Comparison of ENCODE assay signal across 1 mouse cellular context in the genomic region with DNA sequence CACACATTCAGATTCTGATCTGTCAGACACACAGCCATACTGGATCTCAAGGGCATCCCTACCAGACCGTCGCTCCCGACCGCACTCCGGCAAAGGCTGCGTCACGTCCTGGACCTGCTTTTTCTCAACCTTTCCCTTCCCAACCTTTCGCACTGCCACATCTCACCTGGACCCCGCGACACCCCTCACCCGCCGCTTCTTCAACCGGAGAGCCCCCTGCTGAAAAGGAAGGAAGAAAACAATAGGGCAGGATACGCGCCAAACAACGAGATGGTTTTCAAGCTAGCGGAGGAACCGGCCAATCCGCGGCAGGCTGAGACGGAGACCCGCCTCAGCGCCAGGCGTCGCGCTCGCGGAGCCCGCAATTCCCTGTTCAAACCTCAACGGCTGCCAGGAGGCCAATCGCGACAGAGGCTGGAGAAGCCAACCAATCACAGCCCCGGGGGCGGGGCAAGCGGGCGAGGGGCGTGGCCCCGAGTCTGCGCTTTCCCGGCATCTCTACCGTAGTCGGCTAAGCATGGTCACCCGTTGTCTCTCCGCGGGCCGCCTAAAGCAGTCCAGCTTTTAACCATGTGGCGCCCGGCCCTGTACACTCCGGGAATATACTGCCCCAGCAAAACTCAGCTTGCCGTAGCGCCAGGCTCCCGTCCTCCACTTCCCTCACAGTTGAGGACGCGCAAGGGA.
TF ChIP-seq lines count a peak whose summit lies in the region.

Gene Ncapd2 (minus strand): TSS at position 370 of the 684 bp plus-strand sequence.
Gene Mrpl51 (plus strand): TSS at position 470 of the 684 bp plus-strand sequence.

TF ChIP-seq in CH12.LX, 34 proteins besides CTCF, POLR2A, EP300 and RAD21 (continued from another document):
- peak; percentile 90; the same call in 1 of the 2 replicates for TF ChIP-seq E2F4 (IDR thresholded peaks at IDR 0.05; ENCODE audit: insufficient replicate concordance, low read depth, low read length)
- TF ChIP-seq JUN (IDR thresholded peaks at IDR 0.05; ENCODE audit: insufficient read depth, low read depth, low read length), result no peak
- TF ChIP-seq MAZ (IDR thresholded peaks at IDR 0.05; ENCODE audit: low read depth, low read length), result no peak
- TF ChIP-seq MXI1 (IDR thresholded peaks at IDR 0.05; ENCODE audit: low read depth, low read length), result peak; percentile 83
- no peak for TF ChIP-seq ZNF384 (IDR thresholded peaks at IDR 0.05; ENCODE audit: low read depth, low read length)
- TF ChIP-seq CHD1 (IDR thresholded peaks at IDR 0.05; ENCODE audit: low read depth, low read length), result peak; percentile 85; the same call in 1 of the 2 replicates
- TF ChIP-seq NRF1 (IDR thresholded peaks at IDR 0.05; ENCODE audit: low read depth, low read length), result peak; percentile 76
- TF ChIP-seq ZKSCAN1 (IDR thresholded peaks at IDR 0.05; ENCODE audit: borderline replicate concordance, low read depth, low read length), result no peak
- no peak for TF ChIP-seq JUND (conservative IDR thresholded peaks at IDR 0.05; ENCODE audit: low read depth, low read length)
- no peak for TF ChIP-seq MAFK (IDR thresholded peaks at IDR 0.05; ENCODE audit: insufficient replicate concordance, low read length)
